8 mouse cellular contexts compared by ENCODE assay signal in genomic region chr10:81644162-81644561, GRCm38 (mm10). TPM values are rescaled to one million over a fixed set of nuclear protein-coding genes. Genes with fewer than 3 reads are reported as not detected.
A peak's percentile ranks its signal among the peaks of the same experiment; 100 is the strongest.
DNase-seq lines count a peak whose midpoint lies in the region; ATAC-seq and TF ChIP-seq lines count a peak whose summit lies in the region.

No protein-coding gene starts in this region.

- H3ac ChIP-seq in myocyte (ENCODE audit: control insufficient read depth, insufficient read length) = peak overlapping the region; percentile 41

- DNase-seq in layer of hippocampus, adult 8-10 months (ENCODE audit: low spot score in 2 of 2) = peak; percentile 2 to 10
- no peak for DNase-seq in layer of hippocampus, adult 9-10 months (ENCODE audit: low spot score)
- DNase-seq in intestine, embryonic 14.5 days (ENCODE audit: low spot score) = no peak
- DNase-seq in spleen, postnatal 4 days (ENCODE audit: low spot score in 2 of 2) = no peak
- DNase-seq in cerebellum, postnatal 4 days (ENCODE audit: low spot score in 2 of 2) = no peak

- 0 out of 2 replicates have a peak, but pooled peaks cover 3% of the 10 kb centered on the region for H3K36me3 ChIP-seq in embryonic facial prominence, embryonic 13.5 days
- H3K36me3 ChIP-seq in intestine, embryonic 14.5 days (ENCODE audit: control insufficient read depth, insufficient read depth, low read length) = no peaks in the 10 kb centered on the region
- no peaks in the 10 kb centered on the region for H3K36me3 ChIP-seq in myocyte (ENCODE audit: control insufficient read depth, insufficient read depth)

- 43% methylated on average over 2 of the region's 2 CpGs for WGBS in embryonic facial prominence, embryonic 13.5 days
- WGBS in intestine, embryonic 14.5 days = 54% methylated on average over 2 of the region's 2 CpGs

- ATAC-seq in embryonic facial prominence, embryonic 13.5 days (ENCODE audit: insufficient number of reproducible peaks, insufficient read depth, low FRiP score, low TSS enrichment, low read depth) = no peak
- no peak; the same call in 1 of the 2 replicates for ATAC-seq in intestine, embryonic 14.5 days (replicated peaks; ENCODE audit: low FRiP score, low TSS enrichment, low read depth)
- no peak for ATAC-seq in activated CD4-positive, CD25-positive, alpha-beta regulatory T cell, adult 4 months

- peak overlapping the region; percentile 97 for H3K9ac ChIP-seq in embryonic facial prominence, embryonic 13.5 days
- H3K9ac ChIP-seq in intestine, embryonic 14.5 days (ENCODE audit: low read length) = peak overlapping the region; percentile 93

- peaks cover under 1% of the 10 kb centered on the region for H3K79me2 ChIP-seq in myocyte (ENCODE audit: control insufficient read depth, insufficient read depth)

- no peak for TF ChIP-seq POLR2A in myocyte (IDR thresholded peaks at IDR 0.05; ENCODE audit: insufficient read length, low read depth)

- H3K4me2 ChIP-seq in embryonic facial prominence, embryonic 13.5 days = peak overlapping the region; percentile 89
- peak overlapping the region; percentile 84 for H3K4me2 ChIP-seq in intestine, embryonic 14.5 days (ENCODE audit: low read length)
- peak overlapping the region; percentile 96 for H3K4me2 ChIP-seq in myocyte (ENCODE audit: low read depth)

- H3K9me3 ChIP-seq in embryonic facial prominence, embryonic 13.5 days = no peaks in the 10 kb centered on the region
- no peaks in the 10 kb centered on the region for H3K9me3 ChIP-seq in intestine, embryonic 14.5 days (ENCODE audit: control insufficient read depth, low read length)

- H3K4me1 ChIP-seq in embryonic facial prominence, embryonic 13.5 days = peaks cover 24% of the 10 kb centered on the region
- peaks cover 9% of the 10 kb centered on the region for H3K4me1 ChIP-seq in intestine, embryonic 14.5 days (replicated peaks; ENCODE audit: control insufficient read depth, insufficient read depth, low read length)

- peak overlapping the region; percentile 97 for H3K27ac ChIP-seq in embryonic facial prominence, embryonic 13.5 days
- H3K27ac ChIP-seq in intestine, embryonic 14.5 days (ENCODE audit: low read depth) = peak overlapping the region; percentile 95

- no peaks in the 10 kb centered on the region for H3K27me3 ChIP-seq in embryonic facial prominence, embryonic 13.5 days
- H3K27me3 ChIP-seq in intestine, embryonic 14.5 days (replicated peaks; ENCODE audit: control insufficient read depth, insufficient read depth, low read length) = no peaks in the 10 kb centered on the region
- no peaks in the 10 kb centered on the region for H3K27me3 ChIP-seq in myocyte (ENCODE audit: control insufficient read depth, insufficient read depth, insufficient read length)

- H3K4me3 ChIP-seq in embryonic facial prominence, embryonic 13.5 days = peak overlapping the region; percentile 83
- H3K4me3 ChIP-seq in intestine, embryonic 14.5 days (ENCODE audit: low read depth, low read length) = peak overlapping the region; percentile 80
- H3K4me3 ChIP-seq in myocyte = peak overlapping the region; percentile 51

TF ChIP-seq in myocyte, 11 proteins besides CTCF, POLR2A, EP300 and RAD21:
- TF ChIP-seq SRF (IDR thresholded peaks at IDR 0.05; ENCODE audit: control insufficient read depth, insufficient read length, low read depth) (no peak), USF1 (IDR thresholded peaks at IDR 0.05; ENCODE audit: low read depth) (no peak), TCF12 (IDR thresholded peaks at IDR 0.05; ENCODE audit: insufficient read depth, poor library complexity, severe bottlenecking) (no peak), E2F4 (IDR thresholded peaks at IDR 0.05; ENCODE audit: insufficient read depth) (no peak), MYOG (IDR thresholded peaks at IDR 0.05; ENCODE audit: control insufficient read depth in 1 of 3, insufficient read depth in 1 of 3, insufficient read length in 2 of 3, low read depth in 2 of 3) (no peak), MAX (IDR thresholded peaks at IDR 0.05; ENCODE audit: low read depth) (no peak), MYOD1 (IDR thresholded peaks at IDR 0.05; ENCODE audit: control insufficient read depth in 1 of 3, insufficient read length in 2 of 3, low read depth in 2 of 3) (no peak)

RNA-seq across cellular contexts. Expression of gene Gm10778, which starts 4.7 kb away (rescaled TPM):
- 1 to 10 TPM; 4.4 to 6.1 (median 4.7) TPM for total RNA-seq in layer of hippocampus, adult 8-10 months (2022)
- 5.7 and 7.3 TPM in 2 replicates for polyA plus RNA-seq in embryonic facial prominence, embryonic 13.5 days (2015; fragmentation: Nextera tagmentation; extraction: Ambion mirVana)
- polyA plus RNA-seq in intestine, embryonic 14.5 days (2014; fragmentation: Nextera tagmentation; extraction: Ambion mirVana) = 4.3 and 5.6 TPM in 2 replicates
- 0.59 TPM for polyA plus RNA-seq in myocyte (2012; fragmentation: generic; extraction: Trizol)
- 1 to 10 TPM; 8.1 to 9.8 TPM for polyA plus RNA-seq in activated CD4-positive, CD25-positive, alpha-beta regulatory T cell, adult 4 months (2017; shearing (Covaris generic))

RNA-seq across cellular contexts. Expression of gene Ankrd24, which starts 15.8 kb away (rescaled TPM):
- total RNA-seq in layer of hippocampus, adult 8-10 months (2022) = 10 to 100 TPM; 33.6 to 46.4 (median 40.3) TPM
- 13.6 and 14.5 TPM in 2 replicates for polyA plus RNA-seq in embryonic facial prominence, embryonic 13.5 days (2015; fragmentation: Nextera tagmentation; extraction: Ambion mirVana)
- polyA plus RNA-seq in intestine, embryonic 14.5 days (2014; fragmentation: Nextera tagmentation; extraction: Ambion mirVana) = 4.7 and 6.4 TPM in 2 replicates
- polyA plus RNA-seq in myocyte (2012; fragmentation: generic; extraction: Trizol) = 11.8 TPM
- 1 to 10 TPM; 1.1 to 1.7 TPM for polyA plus RNA-seq in activated CD4-positive, CD25-positive, alpha-beta regulatory T cell, adult 4 months (2017; shearing (Covaris generic))

RNA-seq across cellular contexts. Expression of gene Sirt6, which starts 16.6 kb away (rescaled TPM):
- 10 to 100 TPM; 27.0 to 34.2 (median 29.5) TPM for total RNA-seq in layer of hippocampus, adult 8-10 months (2022)
- 52.7 and 54.9 TPM in 2 replicates for polyA plus RNA-seq in embryonic facial prominence, embryonic 13.5 days (2015; fragmentation: Nextera tagmentation; extraction: Ambion mirVana)
- polyA plus RNA-seq in intestine, embryonic 14.5 days (2014; fragmentation: Nextera tagmentation; extraction: Ambion mirVana) = 34.1 and 39.2 TPM in 2 replicates
- polyA plus RNA-seq in myocyte (2012; fragmentation: generic; extraction: Trizol) = 28.0 TPM
- polyA plus RNA-seq in activated CD4-positive, CD25-positive, alpha-beta regulatory T cell, adult 4 months (2017; shearing (Covaris generic)) = 10 to 100 TPM; 23.1 TPM

RNA-seq across cellular contexts. Expression of gene BC025920, which starts 38.1 kb away (rescaled TPM):
- total RNA-seq in layer of hippocampus, adult 8-10 months (2022) = 1 to 10 TPM; 3.3 to 3.9 (median 3.7) TPM
- polyA plus RNA-seq in embryonic facial prominence, embryonic 13.5 days (2015; fragmentation: Nextera tagmentation; extraction: Ambion mirVana) = 1.3 and 2.0 TPM in 2 replicates
- polyA plus RNA-seq in intestine, embryonic 14.5 days (2014; fragmentation: Nextera tagmentation; extraction: Ambion mirVana) = 0.61 and 1.5 TPM in 2 replicates
- 0.78 TPM for polyA plus RNA-seq in myocyte (2012; fragmentation: generic; extraction: Trizol)
- polyA plus RNA-seq in activated CD4-positive, CD25-positive, alpha-beta regulatory T cell, adult 4 months (2017; shearing (Covaris generic)) = 1 to 10 TPM; 1.5 to 2.5 TPM

RNA-seq across cellular contexts. Expression of gene Tle6, which starts 43.3 kb away (rescaled TPM):
- total RNA-seq in layer of hippocampus, adult 8-10 months (2022) = 1 to 10 TPM; 5.0 to 7.3 (median 5.9) TPM
- 12.8 and 17.2 TPM in 2 replicates for polyA plus RNA-seq in embryonic facial prominence, embryonic 13.5 days (2015; fragmentation: Nextera tagmentation; extraction: Ambion mirVana)
- 15.0 and 21.3 TPM in 2 replicates for polyA plus RNA-seq in intestine, embryonic 14.5 days (2014; fragmentation: Nextera tagmentation; extraction: Ambion mirVana)
- polyA plus RNA-seq in myocyte (2012; fragmentation: generic; extraction: Trizol) = 15.3 TPM
- polyA plus RNA-seq in activated CD4-positive, CD25-positive, alpha-beta regulatory T cell, adult 4 months (2017; shearing (Covaris generic)) = under 1 TPM in 1 of 2 experiments, not detected in 1; 0.89 TPM

Comparison
In these comparisons a context has a peak if more than half of its experiments do, and no peak if none do; other contexts are left out.
1. DNase-seq: peak in layer of hippocampus, adult 8-10 months (2 of 2); none in layer of hippocampus, adult 9-10 months (single experiment), intestine, embryonic 14.5 days (single experiment), spleen, postnatal 4 days (0 of 2) and cerebellum, postnatal 4 days (0 of 2).
2. Peak in every context shown above with its lines, with median percentiles within 50 percentile points of each other: H3K4me2 ChIP-seq and H3K4me3 ChIP-seq.